ENCODE assay signal across 22 mouse cellular contexts in the genomic region with DNA sequence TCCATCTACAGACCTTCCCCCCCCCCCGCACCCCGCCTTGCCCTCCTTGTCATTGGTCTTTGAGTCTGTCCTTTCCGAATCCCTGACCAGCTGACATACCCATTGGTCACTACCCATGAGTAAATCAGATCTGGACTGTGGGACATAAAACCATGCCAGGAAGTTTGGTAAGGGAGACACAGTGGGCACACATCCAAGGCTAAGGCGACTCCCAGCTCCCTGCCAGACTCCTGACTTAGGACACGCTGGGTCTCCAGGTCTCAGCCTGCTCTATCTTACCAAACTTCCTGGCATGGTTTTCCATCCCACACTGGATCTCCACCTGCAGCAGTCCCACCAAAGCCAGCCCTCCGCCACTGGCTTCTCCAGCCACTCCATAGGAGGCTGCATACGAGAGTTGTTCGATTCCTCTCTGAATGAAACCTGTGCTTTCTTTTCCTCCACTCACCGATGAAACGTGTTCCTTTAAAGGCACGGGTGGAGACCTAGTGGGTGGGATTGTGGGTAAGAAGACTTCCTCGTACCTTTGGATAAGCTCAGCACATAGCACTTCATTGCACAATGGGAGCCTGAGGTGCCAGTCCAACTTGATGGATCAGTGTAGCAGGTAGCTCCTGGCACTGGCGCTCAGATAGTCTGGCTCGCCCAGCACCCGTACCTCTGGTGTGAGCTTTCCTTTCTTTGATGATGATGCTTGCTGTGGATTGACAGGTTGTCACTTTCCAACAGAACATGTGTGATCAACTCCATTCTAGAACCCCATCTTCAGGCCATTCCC. TPM values are rescaled to one million over a fixed set of nuclear protein-coding genes. Genes with fewer than 3 reads are reported as not detected.
A peak's percentile ranks its signal among the peaks of the same experiment; 100 is the strongest.
DNase-seq lines count a peak whose midpoint lies in the region; ATAC-seq and TF ChIP-seq lines count a peak whose summit lies in the region.
"Had no signal": no experiment of that assay in that cellular context is flagged by ENCODE, and none has a peak within 500 bp of the region (broad histone marks: within the 10 kb centered on the region; RNA-seq: fewer than 3 reads in every experiment).

No protein-coding gene starts in this region.

- H3K36me3 ChIP-seq in lung, postnatal 0 days (ENCODE audit: insufficient read depth, low read length), result no peaks in the 10 kb centered on the region
- H3K36me3 ChIP-seq: hindbrain, embryonic 13.5 days; limb, embryonic 13.5 days; midbrain, embryonic 15.5 days had no signal

- peak; percentile 60 for ATAC-seq in lung, postnatal 0 days
- ATAC-seq: CD4-positive, CD25-positive, alpha-beta regulatory T cell, adult 4 months; forebrain, postnatal 0 days; midbrain, embryonic 15.5 days had no signal

- no peak for TF ChIP-seq POLR2A in lung, adult 2 months (IDR thresholded peaks at IDR 0.05; ENCODE audit: borderline replicate concordance, extremely low read depth, low read depth, low read length)

- H3K4me2 ChIP-seq in lung, postnatal 0 days (replicated peaks; ENCODE audit: low read depth, low read length), result no peak overlapping the region
- H3K4me2 ChIP-seq: hindbrain, embryonic 13.5 days; limb, embryonic 13.5 days; midbrain, embryonic 15.5 days had no signal

- no peaks in the 10 kb centered on the region for H3K27me3 ChIP-seq in lung, postnatal 0 days (replicated peaks; ENCODE audit: insufficient read depth, low read length)
- H3K27me3 ChIP-seq: limb, embryonic 13.5 days; midbrain, embryonic 15.5 days had no signal

- H3K4me1 ChIP-seq in lung, postnatal 0 days (ENCODE audit: insufficient read depth, low read depth, low read length), result no peaks in the 10 kb centered on the region; the same call in 1 of the 2 replicates
- peaks cover 8% of the 10 kb centered on the region for H3K4me1 ChIP-seq in lung, adult 2 months (ENCODE audit: control insufficient read depth, insufficient read depth, low read length)
- H3K4me1 ChIP-seq: hindbrain, embryonic 13.5 days; limb, embryonic 13.5 days; midbrain, embryonic 15.5 days had no signal

- no peak for TF ChIP-seq CTCF in lung, postnatal 0 days (IDR thresholded peaks at IDR 0.05)
- no peak for TF ChIP-seq CTCF in lung, adult 2 months (IDR thresholded peaks at IDR 0.05; ENCODE audit: insufficient read depth, low read length)

- H3K27ac ChIP-seq in lung, postnatal 0 days (ENCODE audit: low read length), result no peak overlapping the region
- H3K27ac ChIP-seq: hindbrain, embryonic 13.5 days; limb, embryonic 13.5 days; midbrain, embryonic 15.5 days had no signal

- WGBS in lung, postnatal 0 days, result 73% methylated on average over 15 of the region's 15 CpGs
- WGBS in lung, adult 2 months, result 74% methylated on average over 15 of the region's 15 CpGs

- no peaks in the 10 kb centered on the region for H3K9me3 ChIP-seq in lung, postnatal 0 days (ENCODE audit: low read length)
- H3K9me3 ChIP-seq: G1E; hindbrain, embryonic 13.5 days; limb, embryonic 13.5 days; midbrain, embryonic 15.5 days had no signal

- no peak overlapping the region for H3K9ac ChIP-seq in lung, postnatal 0 days (replicated peaks; ENCODE audit: low read depth)
- H3K9ac ChIP-seq: forebrain, postnatal 0 days; hindbrain, embryonic 13.5 days; limb, embryonic 13.5 days; midbrain, embryonic 15.5 days had no signal

- TF ChIP-seq EP300 in lung, postnatal 0 days (IDR thresholded peaks at IDR 0.05), result no peak

- no peak overlapping the region for H3K4me3 ChIP-seq in lung, postnatal 0 days (ENCODE audit: low read depth, low read length)
- H3K4me3 ChIP-seq in lung, adult 2 months (replicated peaks; ENCODE audit: extremely low read depth, low read depth, low read length), result no peak overlapping the region
- H3K4me3 ChIP-seq: hindbrain, embryonic 13.5 days; limb, embryonic 13.5 days; midbrain, embryonic 15.5 days had no signal

- peak; percentile 52 for DNase-seq in lung, postnatal 0 days (ENCODE audit: low spot score)
- no peak for DNase-seq in lung, adult 2 months
- DNase-seq in adipocyte (ENCODE audit: low spot score), result peak; percentile 90
- DNase-seq in adrenal gland, postnatal 25 days, result peak; percentile 43
- DNase-seq in skeletal muscle tissue, adult 2 months (ENCODE audit: low read depth, low spot score), result peak; percentile 53
- DNase-seq in right cerebral cortex, adult 2 months (ENCODE audit: low spot score in 2 of 2), result no peak
- DNase-seq in layer of hippocampus, postnatal 10 days (ENCODE audit: low spot score in 2 of 2), result no peak
- DNase-seq: forebrain, postnatal 0 days; gastrocnemius, postnatal 14 days; kidney, adult 9 months; kidney, postnatal 36 days; thymus, postnatal 14 days had no signal

RNA-seq across cellular contexts. Expression of gene Oxsr1, which starts 8.1 kb away (rescaled TPM):
- 6.6 and 8.0 TPM in 2 replicates for polyA plus RNA-seq in lung, postnatal 0 days (2015; fragmentation: Nextera tagmentation; extraction: Ambion mirVana)
- 13.1 and 19.8 TPM in 2 replicates for polyA plus RNA-seq in lung, adult 2 months (2012; rRNA removed)
- total RNA-seq in adrenal gland, postnatal 25 days (2021), result 33.7 and 37.5 TPM in 2 replicates
- total RNA-seq in layer of hippocampus, postnatal 10 days (2021), result 10 to 100 TPM; 37.1 to 41.5 TPM

RNA-seq across cellular contexts. Expression of gene Acaa1a, which starts 9.1 kb away (rescaled TPM):
- polyA plus RNA-seq in lung, postnatal 0 days (2015; fragmentation: Nextera tagmentation; extraction: Ambion mirVana), result 114 and 128 TPM in 2 replicates
- 216 and 282 TPM in 2 replicates for polyA plus RNA-seq in lung, adult 2 months (2012; rRNA removed)
- total RNA-seq in adrenal gland, postnatal 25 days (2021), result 99.0 and 138 TPM in 2 replicates
- 10 to 100 TPM; 66.2 to 79.4 TPM for total RNA-seq in layer of hippocampus, postnatal 10 days (2021)

RNA-seq across cellular contexts. Expression of gene Myd88, which starts 10.8 kb away (rescaled TPM):
- polyA plus RNA-seq in lung, postnatal 0 days (2015; fragmentation: Nextera tagmentation; extraction: Ambion mirVana), result 50.3 and 61.3 TPM in 2 replicates
- polyA plus RNA-seq in lung, adult 2 months (2012; rRNA removed), result 29.3 and 38.5 TPM in 2 replicates
- total RNA-seq in adrenal gland, postnatal 25 days (2021), result 23.7 and 32.1 TPM in 2 replicates
- 1 to 10 TPM; 5.2 to 5.9 TPM for total RNA-seq in layer of hippocampus, postnatal 10 days (2021)

RNA-seq across cellular contexts. Expression of gene Xylb, which starts 26.8 kb away (rescaled TPM):
- polyA plus RNA-seq in lung, postnatal 0 days (2015; fragmentation: Nextera tagmentation; extraction: Ambion mirVana), result 2.0 and 2.2 TPM in 2 replicates
- polyA plus RNA-seq in lung, adult 2 months (2012; rRNA removed), result 6.7 and 7.0 TPM in 2 replicates
- total RNA-seq in adrenal gland, postnatal 25 days (2021), result 1.3 and 2.6 TPM in 2 replicates
- 1 to 10 TPM; 4.4 to 4.8 TPM for total RNA-seq in layer of hippocampus, postnatal 10 days (2021)

RNA-seq across cellular contexts. Expression of gene Slc22a14, which starts 35.0 kb away (rescaled TPM):
- 0.17 TPM in 1 of 2 replicates, not detected in the other for polyA plus RNA-seq in lung, postnatal 0 days (2015; fragmentation: Nextera tagmentation; extraction: Ambion mirVana)
- polyA plus RNA-seq in lung, adult 2 months (2012; rRNA removed), result 0.80 and 0.99 TPM in 2 replicates
- total RNA-seq in adrenal gland, postnatal 25 days (2021), result not detected in 2 replicates
- not detected for total RNA-seq in layer of hippocampus, postnatal 10 days (2021)
- total RNA-seq: forebrain, postnatal 0 days; G1E; gastrocnemius, postnatal 14 days; layer of hippocampus, postnatal 14 days; left cerebral cortex, postnatal 10 days; megakaryocyte, adult 5-6 weeks had no signal
- polyA plus RNA-seq: CD4-positive, CD25-positive, alpha-beta regulatory T cell, adult 4 months; forebrain, postnatal 0 days; G1E; hindbrain, embryonic 13.5 days; liver, embryonic 16.5 days; midbrain, embryonic 15.5 days; neural tube, embryonic 11.5 days had no signal

Comparison
In these comparisons a context has a peak if more than half of its experiments do, and no peak if none do; other contexts are left out.
1. DNase-seq: peak in lung, postnatal 0 days (single experiment), adipocyte (single experiment), adrenal gland, postnatal 25 days (single experiment) and skeletal muscle tissue, adult 2 months (single experiment); none in lung, adult 2 months (single experiment), right cerebral cortex, adult 2 months (0 of 2) and layer of hippocampus, postnatal 10 days (0 of 2).